ENCODE assay signal across 8 mouse cellular contexts in the genomic region with DNA sequence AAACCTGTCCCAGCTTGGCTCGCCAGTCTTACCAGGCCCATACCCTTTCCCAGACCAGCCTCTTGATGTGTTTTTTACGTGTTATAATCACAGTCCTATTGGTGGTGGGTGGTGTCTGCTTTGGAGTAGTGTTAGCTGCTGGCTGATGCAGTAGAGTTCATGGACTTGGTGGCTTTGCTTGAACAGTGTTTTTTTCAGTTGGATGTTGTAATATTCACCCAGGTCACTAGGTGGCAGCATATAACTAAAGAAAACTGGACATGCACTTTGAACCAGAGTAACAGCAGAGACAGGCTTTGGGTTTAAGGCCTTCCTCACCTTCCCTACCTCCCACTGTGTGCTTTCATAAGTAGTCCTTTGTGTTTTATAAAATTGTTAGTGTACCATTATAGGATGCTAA. TPM values are rescaled to one million over a fixed set of nuclear protein-coding genes. Genes with fewer than 3 reads are reported as not detected.
DNase-seq lines count a peak whose midpoint lies in the region; ATAC-seq and TF ChIP-seq lines count a peak whose summit lies in the region.

No protein-coding gene starts in this region.

- H3K27me3 ChIP-seq in kidney, adult 2 months (replicated peaks; ENCODE audit: control insufficient read depth, insufficient read depth, low read length), result no peaks in the 10 kb centered on the region
- H3K27me3 ChIP-seq in liver, embryonic 12.5 days (replicated peaks), result no peaks in the 10 kb centered on the region
- no peaks in the 10 kb centered on the region for H3K27me3 ChIP-seq in neural tube, embryonic 13.5 days

- no peaks in the 10 kb centered on the region for H3K4me1 ChIP-seq in bone marrow, adult 2 months (ENCODE audit: control insufficient read depth, insufficient read depth, low read length)
- no peaks in the 10 kb centered on the region for H3K4me1 ChIP-seq in kidney, adult 2 months (ENCODE audit: control insufficient read depth, insufficient read depth, low read length)
- H3K4me1 ChIP-seq in liver, embryonic 12.5 days, result no peaks in the 10 kb centered on the region
- H3K4me1 ChIP-seq in neural tube, embryonic 13.5 days (replicated peaks), result no peaks in the 10 kb centered on the region

- H3K9me3 ChIP-seq in liver, embryonic 12.5 days (replicated peaks), result no peaks in the 10 kb centered on the region
- no peaks in the 10 kb centered on the region for H3K9me3 ChIP-seq in neural tube, embryonic 13.5 days

- no peak overlapping the region for H3K27ac ChIP-seq in bone marrow, adult 2 months (ENCODE audit: control insufficient read depth, insufficient read depth, low read depth, low read length, poor library complexity)
- H3K27ac ChIP-seq in kidney, adult 2 months (ENCODE audit: insufficient read depth, low read depth, low read length), result no peak overlapping the region
- H3K27ac ChIP-seq in liver, embryonic 12.5 days, result no peak overlapping the region
- no peak overlapping the region for H3K27ac ChIP-seq in neural tube, embryonic 13.5 days (replicated peaks)

- ATAC-seq in liver, embryonic 12.5 days, result peak; percentile 37; the same call in 1 of the 2 replicates
- ATAC-seq in neural tube, embryonic 13.5 days (ENCODE audit: low read depth), result peak; percentile 27; the same call in 1 of the 2 replicates

- H3K36me3 ChIP-seq in kidney, adult 2 months (ENCODE audit: control insufficient read depth, insufficient read depth, low read length), result peaks cover 5% of the 10 kb centered on the region; the same call in 1 of the 2 replicates
- H3K36me3 ChIP-seq in liver, embryonic 12.5 days, result peaks cover 90% of the 10 kb centered on the region
- H3K36me3 ChIP-seq in neural tube, embryonic 13.5 days, result peaks cover 78% of the 10 kb centered on the region

- WGBS in bone marrow, adult 2 months, result 50% methylated on average over 2 of the region's 2 CpGs
- WGBS in kidney, adult 2 months, result 48% methylated on average over 2 of the region's 2 CpGs
- WGBS in liver, embryonic 12.5 days (ENCODE audit: insufficient replicate concordance), result 36% methylated on average over 2 of the region's 2 CpGs
- WGBS in neural tube, embryonic 13.5 days, result 55% methylated on average over 2 of the region's 2 CpGs

- no peak overlapping the region for H3K4me2 ChIP-seq in liver, embryonic 12.5 days
- no peak overlapping the region for H3K4me2 ChIP-seq in neural tube, embryonic 13.5 days

- H3K9ac ChIP-seq in liver, embryonic 12.5 days, result no peak overlapping the region
- no peak overlapping the region for H3K9ac ChIP-seq in neural tube, embryonic 13.5 days

- no peak overlapping the region for H3K4me3 ChIP-seq in bone marrow, adult 2 months (replicated peaks; ENCODE audit: control insufficient read depth, low read depth, low read length)
- H3K4me3 ChIP-seq in kidney, adult 2 months (ENCODE audit: insufficient read depth, low read depth, low read length), result no peak overlapping the region
- no peak overlapping the region for H3K4me3 ChIP-seq in liver, embryonic 12.5 days
- H3K4me3 ChIP-seq in neural tube, embryonic 13.5 days, result no peak overlapping the region

- no peak for TF ChIP-seq POLR2A in bone marrow, adult 2 months (IDR thresholded peaks at IDR 0.05; ENCODE audit: borderline replicate concordance, control insufficient read depth, low read depth, low read length)
- no peak for TF ChIP-seq POLR2A in kidney, adult 2 months (IDR thresholded peaks at IDR 0.05; ENCODE audit: low read depth, low read length)

- peak; percentile 30 for TF ChIP-seq CTCF in bone marrow, adult 2 months (IDR thresholded peaks at IDR 0.05; ENCODE audit: control insufficient read depth, insufficient read depth, low read length)
- peak; percentile 40 for TF ChIP-seq CTCF in kidney, adult 2 months (conservative IDR thresholded peaks at IDR 0.05; ENCODE audit: insufficient read depth, insufficient read length, low read depth, low read length)

- DNase-seq in right cerebral cortex, postnatal 10 days (ENCODE audit: low spot score in 2 of 2), result peak; percentile 49 to 54
- DNase-seq in right cerebral cortex, postnatal 14 days, result no peak
- DNase-seq in fibroblast of lung, adult 2 months (ENCODE audit: low read depth), result peak; percentile 45
- peak; percentile 76 for DNase-seq in kidney, adult 2 months
- no peak for DNase-seq in right cerebral cortex, postnatal 4 days

RNA-seq across cellular contexts. Expression of a gene that starts 17.2 kb away (rescaled TPM):
- polyA plus RNA-seq in bone marrow, adult 2 months (2011; ENCODE audit: insufficient read depth, insufficient read length, low replicate concordance, missing spikeins), result 21.1 and 44.7 TPM in 2 replicates
- polyA plus RNA-seq in kidney, adult 2 months (2012; rRNA removed), result 4.1 and 6.2 TPM in 2 replicates
- 34.6 and 35.1 TPM in 2 replicates for polyA plus RNA-seq in liver, embryonic 12.5 days (2016; fragmentation: Nextera tagmentation; extraction: Ambion mirVana)
- polyA plus RNA-seq in neural tube, embryonic 13.5 days (2015; fragmentation: Nextera tagmentation; extraction: Ambion mirVana), result 42.5 and 52.4 TPM in 2 replicates

RNA-seq across cellular contexts. Expression of a gene that starts 17.3 kb away (rescaled TPM):
- polyA plus RNA-seq in bone marrow, adult 2 months (2011; ENCODE audit: insufficient read depth, insufficient read length, low replicate concordance, missing spikeins), result 14.3 and 36.3 TPM in 2 replicates
- 49.0 and 49.8 TPM in 2 replicates for polyA plus RNA-seq in kidney, adult 2 months (2012; rRNA removed)
- polyA plus RNA-seq in liver, embryonic 12.5 days (2016; fragmentation: Nextera tagmentation; extraction: Ambion mirVana), result 32.5 and 33.1 TPM in 2 replicates
- 54.0 and 54.8 TPM in 2 replicates for polyA plus RNA-seq in neural tube, embryonic 13.5 days (2015; fragmentation: Nextera tagmentation; extraction: Ambion mirVana)

RNA-seq across cellular contexts. Expression of a gene that starts 22.3 kb away (rescaled TPM):
- 1.1 and 4.9 TPM in 2 replicates for polyA plus RNA-seq in bone marrow, adult 2 months (2011; ENCODE audit: insufficient read depth, insufficient read length, low replicate concordance, missing spikeins)
- polyA plus RNA-seq in kidney, adult 2 months (2012; rRNA removed), result 0.98 and 1.8 TPM in 2 replicates
- polyA plus RNA-seq in liver, embryonic 12.5 days (2016; fragmentation: Nextera tagmentation; extraction: Ambion mirVana), result 0.07 and 0.14 TPM in 2 replicates
- polyA plus RNA-seq in neural tube, embryonic 13.5 days (2015; fragmentation: Nextera tagmentation; extraction: Ambion mirVana), result 0.10 and 0.11 TPM in 2 replicates

Comparison
In these comparisons a context has a peak if more than half of its experiments do, and no peak if none do; other contexts are left out.
1. DNase-seq: peak in right cerebral cortex, postnatal 10 days (2 of 2), fibroblast of lung, adult 2 months (single experiment) and kidney, adult 2 months (single experiment); none in right cerebral cortex, postnatal 14 days (single experiment) and right cerebral cortex, postnatal 4 days (single experiment).